Mouse (Mus musculus) heart, embryonic 14.5 days (tissue): ENCODE results near the gene Fnbp1. TPM values are rescaled to one million over a fixed set of nuclear protein-coding genes. Genes with fewer than 3 reads are reported as not detected.
"Not testable (repeated sequence)": the region's sequence is repeated elsewhere in the genome, so short reads cannot be mapped to it uniquely, and the experiment has no call there.

ENCODE experiments used
- ATAC-seq: fragments of 200-750 bp; cut with Nextera tagmentation; 2 replicates; pipeline ENCODE4 v1.8.0; 2017; ENCODE audit warnings: low read depth, moderate TSS enrichment; ENCODE audit not compliant: insufficient number of reproducible peaks, insufficient read depth, low FRiP score
- H3K27ac ChIP-seq, 2 experiments: fragments of 200-500 bp in 1 of 2; fragments of 300-500 bp in 1 of 2; sonication (generic) in 1 of 2; replicated peaks in 1 of 2; 2 replicates each; pipeline ENCODE4 v1.5.1; 2012 to 2014; ENCODE audit warnings: low read depth in 2 of 2, low read length in 2 of 2, control low read depth in 1 of 2, mild to moderate bottlenecking in 1 of 2, mixed read lengths in 1 of 2; ENCODE audit not compliant: control insufficient read depth in 1 of 2, insufficient read depth in 1 of 2
- H3K27me3 ChIP-seq: fragments of 300-500 bp; sonication (generic); 2 replicates; pipeline ENCODE4 v1.6.1; 2014; ENCODE audit warnings: mild to moderate bottlenecking, low read length, control low read depth; ENCODE audit not compliant: control insufficient read depth, insufficient read depth
- H3K36me3 ChIP-seq: fragments of 300-500 bp; sonication (generic); 2 replicates; pipeline ENCODE4 v1.6.1; 2014; ENCODE audit warnings: mild to moderate bottlenecking, control low read depth, low read length, mixed read lengths; ENCODE audit not compliant: control insufficient read depth, insufficient read depth
- H3K4me1 ChIP-seq, 2 experiments: fragments of 200-500 bp in 1 of 2; fragments of 300-500 bp in 1 of 2; sonication (generic) in 1 of 2; 2 replicates each; pipeline ENCODE4 v1.6.1; 2012 to 2014; ENCODE audit warnings: low read length in 2 of 2, control low read depth in 1 of 2, mixed read lengths in 1 of 2; ENCODE audit not compliant: control insufficient read depth in 2 of 2, insufficient read depth in 2 of 2
- H3K4me2 ChIP-seq: fragments of 300-500 bp; sonication (generic); 2 replicates; pipeline ENCODE4 v1.6.1; 2014; ENCODE audit warnings: mild to moderate bottlenecking, low read length
- H3K4me3 ChIP-seq, 2 experiments: fragments of 200-500 bp in 1 of 2; fragments of 300-500 bp in 1 of 2; sonication (generic) in 1 of 2; 2 replicates each; pipeline ENCODE4 v1.5.1; 2012 to 2014; ENCODE audit warnings: low read length in 2 of 2, mild to moderate bottlenecking in 2 of 2, control low read depth in 1 of 2, low read depth in 1 of 2, moderate library complexity in 1 of 2; ENCODE audit not compliant: control insufficient read depth in 1 of 2, insufficient read depth in 1 of 2
- H3K9ac ChIP-seq: fragments of 300-500 bp; sonication (generic); 2 replicates; pipeline ENCODE4 v1.6.1; 2014; ENCODE audit warnings: mild to moderate bottlenecking, low read length
- H3K9me3 ChIP-seq: fragments of 300-500 bp; sonication (generic); 2 replicates; pipeline ENCODE4 v1.6.1; 2016; ENCODE audit warnings: low read length, control low read depth; ENCODE audit not compliant: control insufficient read depth
- WGBS: fragments of 180-500 bp; shearing (Covaris S2); extraction: QIAGEN DNeasy Blood & Tissue Kit; methylation state at CpG from one replicate; pipeline ENCODE4 v1.1.7; 2014; 5-methylcytosine and 5-hydroxymethylcytosine counted together
- polyA plus RNA-seq: library from polyadenylated mRNA; unstranded; fragments of >200 nt; fragmentation: Nextera tagmentation; extraction: Ambion mirVana; gene quantifications from 2 replicates; pipeline ENCODE4 v1.2.1, GENCODE M21; 2014

The Fnbp1 gene
- polyA plus RNA-seq, 1 experiment from 2014 or later, result 19.4 TPM

- H3K4me3 ChIP-seq, H3K27ac ChIP-seq, H3K9ac ChIP-seq, H3K27me3 ChIP-seq, H3K9me3 ChIP-seq, H3K4me2 ChIP-seq, ATAC-seq: not testable (repeated sequence)
- peaks cover 3 to 16% of the 10 kb centered on the region in 2 experiments; a peak in 3 of 4 replicates for H3K4me1 ChIP-seq
- H3K36me3 ChIP-seq, result peaks cover 98% of the 10 kb centered on the region
- 86% methylated on average over 6 of the region's 6 CpGs for WGBS
Observed at GRCm38 (mm10) chr2:31178593-31178992, 36.8 kb upstream of the Fnbp1 start.

DNA sequence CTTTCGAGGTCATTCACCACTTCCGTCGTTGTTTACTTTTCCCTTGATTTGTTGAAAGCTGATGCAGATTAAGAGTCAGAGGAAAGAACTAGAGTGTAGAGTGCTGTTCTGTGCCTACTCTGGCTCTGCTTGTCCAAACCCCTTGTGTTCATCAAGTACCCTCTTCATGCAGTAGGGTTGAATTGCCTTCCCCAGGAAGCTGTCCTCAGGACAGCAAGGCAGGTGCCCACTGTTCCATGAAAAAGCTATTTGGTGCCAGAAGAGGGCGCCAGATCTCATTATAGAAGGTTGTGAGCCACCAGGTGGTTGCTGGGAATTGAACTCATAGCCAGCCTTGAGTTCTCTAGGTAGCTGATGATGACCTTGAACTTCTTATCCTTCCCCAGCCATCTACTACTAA, 31.5 kb upstream of the Fnbp1 start:
- no peaks in the 10 kb centered on the region for H3K27me3 ChIP-seq
- H3K4me3 ChIP-seq, result no peak overlapping the region
- no peak for ATAC-seq
- H3K27ac ChIP-seq, result no peak overlapping the region
- H3K4me2 ChIP-seq, result no peak overlapping the region
- no peaks in the 10 kb centered on the region; a peak in 1 of 4 replicates for H3K4me1 ChIP-seq
- 62% methylated on average over 4 of the region's 4 CpGs for WGBS
- no peaks in the 10 kb centered on the region for H3K9me3 ChIP-seq
- no peak overlapping the region for H3K9ac ChIP-seq
- H3K36me3 ChIP-seq, result peaks cover 99% of the 10 kb centered on the region

- H3K27me3 ChIP-seq, result no peaks in the 10 kb centered on the region
- H3K27ac ChIP-seq, result peak overlapping the region; percentile 69 to 84
- 95% methylated on average over 5 of the region's 5 CpGs for WGBS
- no peak overlapping the region for H3K4me2 ChIP-seq
- H3K4me1 ChIP-seq, result no peaks in the 10 kb centered on the region; a peak in 1 of 4 replicates
- H3K9me3 ChIP-seq, result no peaks in the 10 kb centered on the region
- H3K9ac ChIP-seq, result no peak overlapping the region
- peaks cover 99% of the 10 kb centered on the region for H3K36me3 ChIP-seq
- no peak overlapping the region for H3K4me3 ChIP-seq
- no peak for ATAC-seq
Observed at GRCm38 (mm10) chr2:31172536-31172935, 30.7 kb upstream of the Fnbp1 start.

DNA sequence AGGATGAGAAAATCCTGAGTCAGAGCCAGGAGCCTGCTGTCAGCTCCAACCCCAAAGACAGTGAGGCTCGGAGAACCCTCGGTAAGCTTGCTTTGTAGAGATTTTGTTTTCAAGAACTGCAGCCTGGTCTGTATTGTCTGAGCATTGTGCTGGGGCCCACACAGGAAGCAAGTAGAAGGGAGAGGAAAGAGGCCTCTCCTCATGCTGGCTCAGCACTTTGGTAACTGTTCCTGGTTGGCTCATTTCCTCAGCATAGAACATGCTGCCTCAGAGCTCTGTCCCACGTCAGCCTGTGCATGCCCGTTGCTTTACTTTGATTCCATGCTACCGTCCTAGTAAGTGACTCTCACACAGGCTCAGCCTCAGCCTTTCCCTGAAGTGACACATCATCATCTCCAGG, 30.2 kb upstream of the Fnbp1 start:
- Histone ChIP-seq H3K4me3 (no peak overlapping the region), H3K4me1 (no peaks in the 10 kb centered on the region; a peak in 1 of 4 replicates), H3K4me2 (no peak overlapping the region), H3K27ac (peak overlapping the region; percentile 69 to 84), H3K27me3 (no peaks in the 10 kb centered on the region), H3K36me3 (peaks cover 99% of the 10 kb centered on the region), H3K9ac (no peak overlapping the region), H3K9me3 (no peaks in the 10 kb centered on the region)
- peak; percentile 38; the same call in 1 of the 2 replicates for ATAC-seq
- 55% methylated on average over 5 of the region's 5 CpGs for WGBS

DNA sequence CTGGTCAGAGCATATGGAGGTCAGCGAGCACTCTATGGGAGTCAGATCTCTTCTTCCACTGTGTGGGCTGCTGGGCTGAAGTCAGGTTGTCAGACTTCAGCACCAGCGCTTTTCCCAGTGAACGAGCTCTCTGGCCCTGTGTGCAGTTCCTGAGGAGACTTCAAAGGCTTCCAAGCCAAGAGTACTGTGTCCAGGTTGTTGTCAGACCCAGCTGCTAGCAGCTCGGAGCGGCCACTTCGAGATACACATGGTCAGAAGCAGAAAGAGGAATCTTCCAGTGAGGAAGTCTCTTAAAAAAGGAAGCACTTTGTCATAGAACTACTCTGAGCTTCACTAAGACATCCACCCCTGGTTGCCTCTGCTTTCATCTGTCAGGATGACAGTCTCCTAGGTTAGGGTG, 28.4 kb upstream of the Fnbp1 start:
- WGBS, result 87% methylated on average over 6 of the region's 6 CpGs
- ATAC-seq, result no peak
- peaks cover 8 to 10% of the 10 kb centered on the region in 2 experiments for H3K4me1 ChIP-seq
- no peak overlapping the region for H3K4me3 ChIP-seq
- no peaks in the 10 kb centered on the region for H3K27me3 ChIP-seq
- no peak overlapping the region for H3K4me2 ChIP-seq
- no peaks in the 10 kb centered on the region for H3K9me3 ChIP-seq
- 0 out of 4 replicates have a peak overlapping the region, but pooled peaks of 1 of the 2 experiments have one; percentile 24 for H3K27ac ChIP-seq
- no peak overlapping the region for H3K9ac ChIP-seq
- peaks cover 87% of the 10 kb centered on the region for H3K36me3 ChIP-seq

- 50% methylated on average over 10 of the region's 10 CpGs for WGBS
- Histone ChIP-seq H3K4me2 (no peak overlapping the region), H3K36me3 (peaks cover 75% of the 10 kb centered on the region), H3K27me3 (no peaks in the 10 kb centered on the region), H3K27ac (peak overlapping the region; percentile 41 to 42), H3K9ac (no peak overlapping the region), H3K9me3 (no peaks in the 10 kb centered on the region), H3K4me3 (no peak overlapping the region), H3K4me1 (peaks cover 18 to 21% of the 10 kb centered on the region in 2 experiments)
- peak; percentile 58; the same call in 1 of the 2 replicates for ATAC-seq
Observed at GRCm38 (mm10) chr2:31169001-31169400, 27.2 kb upstream of the Fnbp1 start.

DNA sequence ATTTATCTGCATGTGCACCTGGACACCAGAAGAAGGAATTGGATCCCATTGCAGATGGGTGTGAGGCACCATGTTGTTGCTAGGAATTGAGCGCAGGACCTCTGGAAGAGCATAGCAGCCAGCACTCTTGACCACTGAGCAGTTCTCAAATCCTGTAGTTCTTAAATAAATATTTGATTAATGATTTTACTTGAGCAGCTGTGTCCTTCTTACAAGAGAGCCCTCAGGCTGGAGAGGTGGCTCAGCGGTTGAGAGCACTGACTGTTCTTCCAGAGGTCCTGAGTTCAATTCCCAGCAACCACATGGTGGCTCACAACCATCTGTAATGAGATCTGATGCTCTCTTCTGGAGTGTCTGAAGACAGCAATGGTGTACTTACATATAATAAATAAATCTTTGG, 25.8 kb upstream of the Fnbp1 start:
- H3K27ac ChIP-seq, H3K27me3 ChIP-seq, H3K4me3 ChIP-seq, H3K9ac ChIP-seq, ATAC-seq, H3K9me3 ChIP-seq, H3K4me2 ChIP-seq: not testable (repeated sequence)
- peaks cover 29 to 32% of the 10 kb centered on the region in 2 experiments for H3K4me1 ChIP-seq
- 97% methylated on average over 2 of the region's 2 CpGs for WGBS
- peaks cover 61% of the 10 kb centered on the region for H3K36me3 ChIP-seq

- WGBS, result 6% methylated on average over 4 of the region's 4 CpGs
- Histone ChIP-seq H3K4me2 (peak overlapping the region; percentile 16), H3K36me3 (peaks cover 40% of the 10 kb centered on the region), H3K4me1 (peaks cover 29 to 32% of the 10 kb centered on the region in 2 experiments), H3K27ac (peak overlapping the region; percentile 90 to 93), H3K9me3 (no peaks in the 10 kb centered on the region), H3K27me3 (no peaks in the 10 kb centered on the region), H3K4me3 (no peak overlapping the region), H3K9ac (peak overlapping the region; percentile 51)
- 0 out of 2 replicates have a peak, but pooled peaks have one; percentile 8 for ATAC-seq
Observed at GRCm38 (mm10) chr2:31165529-31165928, 23.7 kb upstream of the Fnbp1 start.
